Mouse (Mus musculus): ENCODE data around the gene Hdlbp.
A peak's percentile ranks its signal among the peaks of the same experiment; 100 is the strongest.
"Not testable (repeated sequence)": the region's sequence is repeated elsewhere in the genome, so short reads cannot be mapped to it uniquely, and the experiment has no call there.

Hdlbp gene

DNA sequence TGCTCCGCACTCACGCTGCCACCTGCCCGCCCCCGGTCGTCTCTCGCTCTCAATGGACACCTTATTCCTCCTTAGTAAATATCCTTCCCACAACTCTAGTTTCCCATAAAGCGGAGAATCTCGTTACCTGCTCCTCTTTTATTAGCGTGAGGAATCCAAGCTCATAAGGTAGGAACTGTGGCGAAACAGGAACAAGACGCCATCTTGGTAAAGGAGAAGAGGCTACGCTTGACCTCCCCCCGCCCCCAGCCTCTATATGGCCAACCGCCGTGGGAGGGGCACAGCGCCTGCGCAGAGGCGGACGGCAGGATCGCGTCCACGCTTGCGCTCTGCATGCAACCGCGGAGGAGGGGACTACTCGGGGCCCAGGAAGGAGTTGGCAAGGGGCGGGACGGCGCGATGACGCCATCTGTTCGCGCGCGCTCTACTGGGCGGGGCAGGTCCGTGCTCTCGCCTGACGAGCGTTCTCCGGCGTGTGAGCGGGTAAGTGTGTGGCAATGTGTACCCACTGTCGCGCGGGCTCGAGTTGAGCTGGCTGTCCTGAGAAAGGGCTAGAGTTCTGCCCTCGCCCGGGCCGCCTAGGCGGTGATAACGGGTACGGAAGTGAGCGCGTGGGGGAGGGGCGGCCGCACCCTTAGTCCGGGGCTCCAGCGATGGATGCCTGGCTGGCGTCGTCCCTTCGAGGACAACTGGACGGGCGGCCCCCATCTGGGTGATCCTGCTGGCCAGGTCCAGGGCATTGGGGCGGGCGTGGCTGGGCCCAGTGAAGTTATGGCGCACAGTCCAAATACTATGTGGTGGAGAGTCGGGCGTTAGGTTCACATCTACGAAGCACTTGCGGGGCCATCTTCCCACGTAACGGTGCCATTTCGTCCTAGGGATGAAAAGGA lies at the start of gene Hdlbp:
TSS of gene Hdlbp (minus strand) at position 230 of the 890 bp plus-strand sequence.
- peak; percentile 99 for DNase-seq (ENCODE audit: low spot score)

DNA sequence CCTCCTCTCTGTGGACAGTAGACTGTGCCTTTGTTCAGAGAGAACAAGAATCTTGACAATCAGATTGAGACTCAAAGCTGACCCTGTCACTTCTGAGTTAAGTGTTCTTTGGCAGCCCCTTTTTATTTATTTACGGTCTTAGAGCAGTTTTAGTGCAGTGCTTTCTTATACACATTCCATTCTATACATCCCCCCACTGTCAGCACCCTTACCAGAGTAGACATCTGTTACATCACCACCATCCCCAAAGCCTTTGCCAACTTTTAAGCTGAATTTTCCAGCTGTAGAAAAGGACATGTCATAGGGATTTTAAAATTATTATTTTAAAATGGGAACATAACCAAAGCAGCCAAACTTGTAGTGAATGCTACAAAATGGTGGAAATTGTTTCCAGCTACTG lies 43.7 kb upstream of the Hdlbp start:
- no peak for DNase-seq (ENCODE audit: low spot score)

DNA sequence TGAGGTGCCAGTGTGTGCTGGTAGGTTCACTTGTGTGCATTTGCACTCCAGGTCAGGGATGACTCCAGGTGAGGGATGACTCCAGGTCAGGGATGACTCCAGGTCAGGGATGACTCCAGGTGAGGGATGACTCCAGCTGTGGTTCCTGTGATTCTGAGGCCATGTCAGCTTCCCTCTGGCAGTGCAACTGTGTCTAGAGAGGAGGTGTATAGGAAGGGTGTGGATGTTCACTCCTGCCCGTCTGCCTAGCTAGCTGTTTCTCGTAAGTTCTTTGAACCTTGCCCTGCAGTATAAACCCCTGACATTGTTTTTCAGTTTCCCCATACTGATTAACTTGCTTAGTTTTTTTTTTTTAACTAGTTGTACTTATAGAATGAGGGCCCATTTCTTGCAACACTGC lies 42.9 kb upstream of the Hdlbp start:
- no peak for DNase-seq (ENCODE audit: low spot score)

- DNase-seq (ENCODE audit: low spot score), result no peak
These were observed 34.6 kb upstream of the Hdlbp start for GRCm38 (mm10) chr1:93513221-93513620.

DNA sequence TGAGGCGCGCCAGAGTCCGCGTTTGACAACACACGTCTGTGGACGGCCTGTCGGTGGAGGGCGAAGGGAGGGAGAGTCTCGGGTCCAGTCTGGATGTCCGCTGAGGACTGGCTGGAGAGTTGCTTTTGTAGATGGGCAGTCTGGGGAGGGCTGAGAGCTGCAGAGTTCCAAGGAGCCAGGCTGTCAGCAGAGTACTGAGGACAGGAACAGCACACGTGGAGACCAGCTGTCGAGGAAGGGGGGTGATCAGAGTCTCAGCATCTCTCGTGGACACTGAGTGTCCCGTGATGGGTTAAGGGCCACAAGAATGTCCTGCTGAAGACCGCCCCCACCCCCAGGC lies 33.7 kb upstream of the Hdlbp start:
- DNase-seq (ENCODE audit: low spot score), result no peak

- peak; percentile 97 for DNase-seq (ENCODE audit: low spot score)
These were observed 33.2 kb upstream of the Hdlbp start, which contains the start of gene Farp2 for GRCm38 (mm10) chr1:93511585-93512350. Farp2 (plus strand) TSS chr1:93512079.

DNA sequence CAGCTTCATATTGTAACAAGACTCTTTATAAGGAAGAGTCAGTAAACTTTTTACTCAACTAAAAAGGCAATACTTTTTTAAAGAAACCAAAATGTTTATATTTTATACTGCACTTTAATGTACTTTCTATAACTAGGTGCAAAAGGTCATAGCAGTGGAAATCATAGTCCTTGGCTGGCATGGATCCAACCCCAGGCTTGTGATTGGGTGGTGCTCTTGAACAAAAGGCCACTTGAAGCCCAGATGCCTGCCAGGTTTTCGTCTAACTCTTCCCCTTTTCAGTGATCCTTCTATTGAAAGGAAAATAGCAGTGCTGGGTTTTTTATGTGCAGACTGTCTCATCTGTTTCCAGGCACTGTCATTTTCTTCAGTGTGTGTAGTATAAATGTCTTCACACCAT lies 30.0 kb upstream of the Hdlbp start:
- not testable (repeated sequence) for DNase-seq (ENCODE audit: low spot score)

GRCm38 (mm10) chr1:93506944-93507676 lies 28.5 kb upstream of the Hdlbp start:
- no peak for DNase-seq (ENCODE audit: low spot score)

- DNase-seq (ENCODE audit: low spot score), result no peak
These were observed 16.7 kb upstream of the Hdlbp start for GRCm38 (mm10) chr1:93495312-93495711.

GRCm38 (mm10) chr1:93486302-93486701 lies 7.7 kb upstream of the Hdlbp start:
- DNase-seq (ENCODE audit: low spot score), result not testable (repeated sequence)

DNA sequence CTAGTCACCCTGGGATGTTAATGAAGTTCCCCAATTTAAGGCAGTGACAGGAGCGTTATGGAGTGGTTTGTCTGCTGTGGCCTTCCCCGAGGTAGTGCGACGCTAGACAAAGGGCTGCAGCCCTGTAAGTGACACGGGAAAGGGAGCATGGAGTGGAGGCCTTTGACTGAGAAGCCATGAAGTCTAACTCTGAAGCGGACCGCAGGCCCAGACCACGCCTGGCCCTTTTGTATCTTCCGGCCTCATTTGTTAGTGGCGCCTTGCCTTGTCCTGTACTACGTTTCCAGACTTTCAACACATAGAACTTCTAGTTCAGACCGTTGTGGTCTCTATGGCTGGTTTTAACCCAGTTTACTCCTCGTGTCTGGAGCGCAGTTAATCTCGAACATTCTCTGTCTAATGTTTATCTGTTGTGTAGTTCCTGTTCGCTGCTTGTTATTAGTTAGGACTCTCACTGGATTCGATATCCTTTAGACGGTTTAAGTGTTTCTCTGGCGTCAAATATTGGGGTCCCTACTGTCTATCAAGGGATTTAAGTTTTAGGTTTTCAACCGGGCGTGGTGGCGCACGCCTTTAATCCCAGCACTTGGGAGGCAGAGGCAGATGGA lies 965 bp upstream of the Hdlbp start:
- no peak for DNase-seq (ENCODE audit: low spot score)

- peak; percentile 98 for DNase-seq (ENCODE audit: low spot score)
These were observed 643 bp downstream of the Hdlbp start for GRCm38 (mm10) chr1:93477758-93478585.

- DNase-seq (ENCODE audit: low spot score), result no peak
These were observed 2.9 kb downstream of the Hdlbp start for GRCm38 (mm10) chr1:93475694-93476093.

DNA sequence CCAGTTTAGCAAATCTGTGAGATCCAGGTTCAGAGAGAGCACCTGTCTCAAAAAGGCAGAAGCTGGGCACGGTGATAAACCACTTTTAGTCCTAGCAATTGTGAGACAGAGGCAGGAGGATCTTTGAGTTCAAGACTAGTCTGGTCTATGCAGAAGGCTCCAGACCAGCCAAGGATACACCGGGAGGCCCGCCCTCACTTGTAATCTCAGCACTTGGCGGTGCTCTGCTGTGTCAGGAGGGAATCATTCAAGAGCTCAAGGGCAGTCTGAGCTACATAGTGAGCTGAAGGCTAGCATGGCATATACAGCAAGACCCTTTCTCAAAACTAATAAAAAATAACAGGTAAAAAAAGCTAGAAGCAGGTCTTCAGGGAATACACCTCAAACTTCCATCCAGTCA lies 10.0 kb downstream of the Hdlbp start:
- DNase-seq (ENCODE audit: low spot score), result no peak

DNA sequence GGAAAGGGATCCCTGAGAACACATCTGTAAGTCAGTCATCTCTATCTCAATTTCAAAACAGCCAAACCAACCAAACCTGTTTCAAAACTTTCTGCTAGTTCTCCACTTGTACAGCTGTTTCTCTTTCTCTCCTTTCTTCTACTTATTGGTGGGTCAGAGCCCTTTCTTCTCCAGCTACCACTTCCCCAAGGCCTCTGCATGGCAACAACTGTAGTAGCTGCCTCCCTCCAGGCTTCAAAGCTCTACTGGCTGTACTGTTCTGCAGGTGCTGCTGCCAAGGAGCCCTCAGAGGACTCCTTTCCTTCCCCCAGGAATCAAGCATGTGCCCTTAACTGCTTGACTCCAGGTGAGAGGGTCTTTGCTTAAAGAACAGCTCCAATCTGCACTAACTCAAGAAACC lies 12.9 kb downstream of the Hdlbp start:
- no peak for DNase-seq (ENCODE audit: low spot score)

GRCm38 (mm10) chr1:93465066-93465465 lies 13.5 kb downstream of the Hdlbp start:
- no peak for DNase-seq (ENCODE audit: low spot score)

DNA sequence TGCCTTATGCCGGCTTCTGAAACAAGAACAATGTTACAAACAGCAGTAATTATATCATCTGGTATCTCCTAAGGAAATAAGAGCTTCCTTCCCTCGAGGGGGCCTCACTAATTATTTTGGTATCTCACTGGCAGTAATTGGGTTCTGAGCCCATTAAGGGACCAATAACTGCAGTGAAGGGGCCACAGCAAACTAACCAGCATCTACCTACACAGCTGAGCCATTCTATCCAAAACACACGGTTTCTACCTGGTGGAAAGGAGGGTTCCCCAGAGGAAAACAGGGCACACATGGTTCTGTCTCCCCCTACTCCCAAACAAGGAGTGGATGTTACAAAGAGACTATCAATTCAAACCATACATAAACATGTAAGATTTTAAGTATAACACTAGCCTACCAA lies 19.5 kb downstream of the Hdlbp start:
- no peak for DNase-seq (ENCODE audit: low spot score)

DNA sequence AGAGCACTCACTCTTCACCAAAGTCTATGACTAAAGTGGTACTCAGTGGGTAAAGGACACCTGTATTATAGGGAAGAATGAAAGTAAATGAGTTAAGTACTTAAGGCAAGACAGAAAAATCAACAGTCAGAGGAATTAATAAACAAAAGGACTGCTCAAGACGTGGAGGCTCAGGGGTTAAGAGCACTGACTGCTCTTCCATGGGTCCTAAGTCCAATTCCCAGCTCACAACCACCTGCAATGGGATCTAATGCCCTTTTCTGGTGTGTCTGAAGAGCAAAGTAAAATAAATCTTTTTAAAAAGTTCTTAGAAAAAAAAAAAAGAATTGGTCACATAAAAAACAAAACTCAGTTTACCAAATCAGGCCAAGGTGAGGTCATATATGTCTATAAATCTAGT lies 20.3 kb downstream of the Hdlbp start:
- no peak for DNase-seq (ENCODE audit: low spot score)

DNA sequence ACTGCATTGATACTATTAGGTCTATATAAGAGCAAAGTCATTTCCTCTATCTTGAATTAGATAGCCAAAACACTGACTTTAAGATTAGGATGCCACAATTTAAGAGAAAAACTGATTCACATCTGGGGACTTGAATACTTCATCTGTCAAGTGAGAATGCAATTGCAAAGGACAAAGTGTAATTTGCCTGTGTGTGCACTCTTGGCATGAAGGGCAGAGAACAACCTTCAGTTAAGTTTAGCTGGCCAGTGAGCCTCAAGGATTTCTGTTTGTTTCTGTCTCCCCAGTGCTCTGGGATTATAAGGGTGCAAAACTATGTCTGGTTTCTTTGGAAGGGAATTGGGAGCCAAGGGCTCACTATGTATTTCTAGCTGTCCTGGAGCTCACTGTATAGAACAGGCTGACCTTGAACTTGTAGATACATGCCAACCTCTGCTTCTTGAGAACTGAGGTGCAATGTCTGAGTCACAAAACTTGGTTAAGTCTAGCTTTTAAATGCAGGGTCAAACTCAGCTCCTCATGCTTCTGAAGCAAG lies 24.8 kb downstream of the Hdlbp start:
- DNase-seq (ENCODE audit: low spot score), result no peak

DNA sequence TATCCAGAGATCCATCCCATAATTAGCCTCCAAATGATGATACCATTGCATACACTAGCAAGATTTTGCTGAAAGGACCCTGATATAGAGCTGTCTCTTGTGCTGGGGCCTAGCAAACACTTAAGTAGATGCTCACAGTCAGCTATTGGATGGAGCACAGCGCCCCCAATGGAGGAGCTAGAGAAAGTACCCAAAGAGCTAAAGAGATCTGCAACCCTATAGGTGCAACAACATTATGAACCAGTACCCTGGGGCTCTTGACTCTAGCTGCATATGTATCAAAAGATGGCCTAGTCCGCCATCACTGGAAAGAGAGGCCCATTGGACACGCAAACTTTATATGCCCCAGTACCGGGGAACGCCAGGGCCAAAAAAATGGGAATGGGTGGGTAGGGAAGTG lies 28.5 kb downstream of the Hdlbp start:
- not testable (repeated sequence) for DNase-seq (ENCODE audit: low spot score)

DNA sequence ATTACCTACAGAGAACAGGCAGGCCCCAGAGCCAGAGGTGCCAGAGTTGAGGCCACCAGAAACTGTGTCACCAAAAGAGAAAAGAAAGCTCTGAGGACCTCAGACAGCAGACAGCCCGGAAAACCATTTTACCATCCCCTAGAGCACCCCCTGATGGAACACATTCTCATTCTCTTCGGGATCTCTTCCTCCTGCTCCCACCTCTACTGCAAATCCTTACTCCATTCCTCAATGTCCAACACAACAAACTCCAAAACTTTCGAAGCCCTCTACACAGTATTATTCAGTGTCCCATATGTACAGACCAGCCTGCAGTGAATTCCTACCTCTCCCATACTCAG lies 32.8 kb downstream of the Hdlbp start:
- DNase-seq (ENCODE audit: low spot score), result no peak

Data from ovary, adult 18-20 months (tissue).